Mouse (Mus musculus) CD4-positive, CD25-positive, alpha-beta regulatory T cell (primary cell): ENCODE results near the gene Polr1d. TPM values are rescaled to one million over a fixed set of nuclear protein-coding genes. Genes with fewer than 3 reads are reported as not detected.

Experiments used
- polyA plus RNA-seq: library from polyadenylated mRNA; unstranded; fragments of 100-300 nt; shearing (Covaris generic); gene quantifications from one replicate; pipeline ENCODE4 v1.2.1, GENCODE M21; 2017

The Polr1d gene
- 143 TPM for polyA plus RNA-seq

DNA sequence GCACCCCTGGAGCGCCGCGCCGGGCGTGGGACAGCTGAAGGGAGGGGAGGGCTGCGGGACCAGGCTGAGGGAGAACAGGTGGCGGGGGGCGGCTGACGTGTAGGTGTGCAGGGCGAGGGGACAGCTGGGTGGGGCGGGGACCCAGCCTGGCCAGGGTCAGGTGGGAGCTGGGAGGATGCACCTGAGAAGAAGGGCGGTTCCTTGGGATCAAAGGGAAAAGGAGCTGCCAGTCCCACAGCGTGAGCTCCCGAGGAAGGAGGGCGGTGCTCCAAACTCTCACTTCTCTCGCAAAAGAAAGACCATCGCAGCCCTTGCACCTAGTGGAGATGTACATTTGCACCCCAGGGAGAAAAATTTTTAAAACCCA is at the start of gene Polr1d:
Gene Polr1d, plus strand, starts transcription at position 252 of the 367 bp plus-strand sequence.

DNA sequence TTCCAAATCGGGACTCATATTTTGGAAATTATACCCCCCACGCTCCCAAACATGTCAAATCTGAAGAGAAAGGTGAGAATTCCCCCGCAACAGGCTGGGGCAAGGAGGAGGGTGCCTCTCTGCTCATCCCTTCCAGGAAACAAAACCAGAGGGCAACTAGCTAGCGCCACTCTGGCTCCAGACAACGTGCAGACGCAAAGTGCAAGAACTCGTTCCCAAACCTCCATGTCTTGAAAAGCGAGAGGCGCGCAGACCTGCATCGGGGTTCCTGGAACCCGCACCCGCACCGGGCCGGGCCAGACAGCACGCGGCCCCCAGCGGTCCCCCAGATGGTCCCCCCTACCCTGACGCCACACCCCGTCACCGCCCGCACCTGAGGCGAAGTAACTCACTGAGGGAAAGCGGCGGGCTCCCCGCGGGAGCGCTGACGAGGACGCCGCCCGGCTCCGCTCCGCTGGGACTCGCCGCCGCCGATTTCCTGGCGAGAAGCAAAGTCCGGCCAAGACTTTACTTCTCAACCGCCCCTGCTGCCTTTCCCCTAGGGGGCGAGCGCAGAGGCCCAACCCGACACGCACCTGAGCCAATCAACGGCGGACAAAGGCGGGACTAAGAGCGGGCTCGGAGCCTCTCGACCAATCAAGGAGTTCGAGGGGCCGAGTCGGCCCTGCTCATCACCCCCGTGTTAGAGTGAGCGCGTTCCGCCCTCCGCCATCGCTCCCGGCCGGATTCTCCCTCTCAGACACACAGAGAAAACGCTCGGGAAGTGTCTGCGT is 638 bp upstream of the Polr1d start, which contains the start of gene Lnx2:
Gene Lnx2, minus strand, starts transcription at position 561 of the 773 bp plus-strand sequence.

Other genes starting within 250 kb of the Polr1d start
- gene Rpl21, start 244.2 kb upstream of the Polr1d start, polyA plus RNA-seq = 297 TPM
- 1.7 TPM for gene Rasl11a, start 232.0 kb upstream of the Polr1d start, polyA plus RNA-seq
- 125 TPM for gene Gtf3a, start 128.4 kb upstream of the Polr1d start, polyA plus RNA-seq
- 33.7 TPM for gene Mtif3, start 113.2 kb upstream of the Polr1d start, polyA plus RNA-seq
- 39.5 TPM for gene Lnx2, start 464 bp upstream of the Polr1d start, polyA plus RNA-seq
- gene Gsx1, start 111.6 kb downstream of the Polr1d start, polyA plus RNA-seq = not detected
- not detected for gene Pdx1, start 192.9 kb downstream of the Polr1d start, polyA plus RNA-seq
- not detected for gene Cdx2, start 230.2 kb downstream of the Polr1d start, polyA plus RNA-seq
- not detected for gene Urad, start 245.4 kb downstream of the Polr1d start, polyA plus RNA-seq